Mouse (Mus musculus) small intestine, adult 2 months (tissue): ENCODE data around the gene Hltf.

ENCODE experiments used
- CTCF ChIP-seq: fragments of 200-500 bp; IDR thresholded peaks from 2 replicates; pipeline ENCODE4 v1.5.1; 2012; ENCODE audit warnings: low read depth, mild to moderate bottlenecking, control low read depth, inconsistent platforms, low read length, moderate library complexity, mixed read lengths; ENCODE audit not compliant: insufficient replicate concordance, insufficient read length; ENCODE audit errors: extremely low read depth
- POLR2A ChIP-seq: fragments of 200-500 bp; IDR thresholded peaks from 2 replicates; pipeline ENCODE4 v1.6.1; 2012; ENCODE audit warnings: low read depth, mild to moderate bottlenecking, control low read depth, inconsistent platforms, low read length, moderate library complexity

GRCm38 (mm10) chr3:20154531-20155367 lies 97.1 kb downstream of the Hltf start, which contains the start of gene Gyg:
- TF ChIP-seq CTCF (no peak), POLR2A (no peak)
